Mouse (Mus musculus): ENCODE measurements around the gene Sec24c.

Gene Sec24c

DNA sequence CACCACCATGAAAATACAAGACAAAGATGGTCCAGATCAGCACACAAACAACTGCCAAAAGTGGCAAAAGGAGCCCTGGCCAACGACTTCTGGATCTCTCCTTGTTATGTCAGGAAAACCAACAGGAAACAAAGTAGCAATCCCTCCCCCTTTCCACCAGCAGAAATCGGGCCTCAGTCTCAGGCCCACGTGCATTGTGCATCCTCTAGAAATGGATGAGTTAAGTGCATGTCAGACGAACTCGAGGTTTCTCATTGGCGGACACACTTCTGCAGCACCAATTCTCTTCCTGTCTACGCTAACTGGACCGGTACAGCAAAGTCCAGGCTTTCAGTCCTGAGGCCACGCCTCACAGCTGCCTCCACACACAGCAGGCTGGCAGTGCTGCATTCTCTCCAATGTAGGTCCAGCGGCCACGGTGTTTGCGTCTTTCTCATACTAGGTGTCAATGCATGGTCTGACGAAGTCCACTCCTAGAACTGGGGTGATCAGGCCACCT is 61.8 kb downstream of the Sec24c start:
- no peak for DNase-seq (ENCODE audit: low spot score)

DNA sequence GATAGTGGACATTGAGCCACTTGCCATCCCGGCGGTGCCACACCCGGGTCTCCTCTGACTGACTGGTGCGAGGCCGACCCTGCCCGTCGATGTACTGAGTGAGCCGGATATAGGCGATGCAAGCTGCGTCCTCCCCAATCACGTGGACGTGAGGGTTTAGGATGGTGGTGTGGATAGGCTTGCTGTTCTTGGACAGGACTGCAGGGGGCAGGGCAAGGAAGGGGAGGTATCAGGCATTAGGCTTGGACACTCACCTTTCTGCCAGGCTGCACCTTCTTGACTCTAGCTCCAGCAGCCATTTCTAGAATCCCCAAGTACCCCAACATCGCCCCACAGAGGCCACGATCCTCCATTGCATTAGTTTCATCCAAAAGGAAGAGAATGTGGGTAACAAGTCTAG is 63.2 kb downstream of the Sec24c start:
- peak; percentile 35 for DNase-seq (ENCODE audit: low spot score)

DNA sequence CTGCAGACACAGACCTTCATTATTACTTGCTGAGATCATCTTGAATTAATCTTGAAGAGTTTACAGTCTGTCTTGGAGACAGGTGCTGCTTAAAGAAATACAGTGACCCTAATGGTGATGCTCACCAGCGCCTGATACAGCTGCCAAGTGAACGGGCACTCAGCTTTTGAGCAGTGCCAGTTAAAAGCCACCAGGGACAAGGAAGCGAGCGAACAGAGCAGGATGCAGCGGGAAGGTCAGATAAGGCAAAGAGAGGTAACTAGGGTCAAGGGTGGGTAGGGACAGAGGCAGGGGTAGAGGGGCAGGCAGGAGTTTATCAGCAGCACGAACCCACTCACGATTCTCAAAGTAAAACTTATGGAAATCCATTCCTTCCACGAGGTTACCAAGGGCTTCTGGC is 64.4 kb downstream of the Sec24c start:
- no peak for DNase-seq (ENCODE audit: low spot score)

DNA sequence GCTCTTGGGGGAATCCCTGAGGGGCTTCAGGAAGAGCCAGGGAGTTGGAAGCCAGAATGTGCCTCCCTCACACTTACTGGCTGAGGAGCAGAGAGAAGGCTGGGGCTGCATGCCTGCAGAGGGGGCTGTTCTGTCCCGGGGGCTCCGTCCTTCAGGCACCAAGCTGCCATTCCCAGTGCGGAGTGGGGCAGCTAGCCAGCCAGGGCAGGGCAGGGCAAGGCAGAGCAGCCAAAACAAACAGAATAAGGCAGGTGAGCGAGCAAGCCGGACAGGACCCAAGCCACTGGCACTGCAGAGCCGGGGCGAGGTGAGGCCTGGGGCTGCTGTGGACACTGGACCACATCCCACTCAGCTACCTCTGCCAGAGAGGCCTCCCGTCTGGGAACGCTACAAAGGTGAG is 67.2 kb downstream of the Sec24c start:
- no peak for DNase-seq (ENCODE audit: low spot score)

DNA sequence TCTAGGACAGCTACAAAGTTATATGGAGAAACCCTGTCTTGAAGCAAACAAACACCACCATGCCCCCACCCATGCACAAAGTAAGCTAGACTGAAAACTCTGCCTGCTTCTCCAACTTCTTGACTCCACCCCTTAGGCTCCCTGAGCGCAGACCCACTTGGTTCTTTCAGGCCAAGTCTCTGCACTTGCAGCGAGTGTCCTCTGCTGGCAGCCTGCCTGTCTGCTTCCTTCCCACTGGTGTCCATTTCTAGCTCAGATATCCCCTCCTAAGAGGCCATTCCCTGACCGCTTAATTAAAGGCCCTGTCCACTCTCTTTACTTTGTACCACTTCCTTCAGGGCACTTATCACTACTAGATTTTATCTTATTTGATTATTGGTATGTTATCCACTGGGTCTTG is 69.5 kb downstream of the Sec24c start:
- DNase-seq (ENCODE audit: low spot score): no peak
